Mouse (Mus musculus) ZHBTc4 (cell line): Measurements from ENCODE around the gene Pcsk2.

ENCODE experiments used
- DNase-seq: peaks from one replicate; pipeline ENCODE4 v3.0.0-alpha.2; 2011; ENCODE audit warnings: low read depth, low spot score

Gene Pcsk2

GRCm38 (mm10) chr2:143837291-143837701, 291.3 kb downstream of the Pcsk2 start:
- peak; percentile 85 for DNase-seq

- no peak for DNase-seq
Measured at GRCm38 (mm10) chr2:143838698-143839097, 292.7 kb downstream of the Pcsk2 start.

- no peak for DNase-seq
Measured at GRCm38 (mm10) chr2:143839458-143839857, 293.5 kb downstream of the Pcsk2 start.

- no peak for DNase-seq
Measured at GRCm38 (mm10) chr2:143840895-143841294, 294.9 kb downstream of the Pcsk2 start.

GRCm38 (mm10) chr2:143841536-143841935, 295.6 kb downstream of the Pcsk2 start:
- no peak for DNase-seq

- no peak for DNase-seq
Measured at GRCm38 (mm10) chr2:143844779-143845178, 298.8 kb downstream of the Pcsk2 start.

GRCm38 (mm10) chr2:143846799-143847198, 300.8 kb downstream of the Pcsk2 start:
- no peak for DNase-seq

- DNase-seq, result no peak
Measured at GRCm38 (mm10) chr2:143847291-143847690, 301.3 kb downstream of the Pcsk2 start.

GRCm38 (mm10) chr2:143851354-143852221, 305.6 kb downstream of the Pcsk2 start:
- DNase-seq, result no peak

- DNase-seq, result peak; percentile 58
Measured at GRCm38 (mm10) chr2:143852295-143853275, 306.6 kb downstream of the Pcsk2 start.

- no peak for DNase-seq
Measured at GRCm38 (mm10) chr2:143853447-143853846, 307.5 kb downstream of the Pcsk2 start.

- DNase-seq, result no peak
Measured at GRCm38 (mm10) chr2:143859166-143859565, 313.2 kb downstream of the Pcsk2 start.

GRCm38 (mm10) chr2:143862484-143863231, 316.7 kb downstream of the Pcsk2 start, which contains the start of gene Bfsp1:
Gene Bfsp1, minus strand, starts transcription at chr2:143863173.
- DNase-seq, result peak; percentile 70

- no peak for DNase-seq
Measured at GRCm38 (mm10) chr2:143864600-143864999, 318.6 kb downstream of the Pcsk2 start.
